Mouse (Mus musculus) spleen, adult 2 months (tissue): ENCODE measurements around the gene Prkcb.

Experiments
- CTCF ChIP-seq: fragments of 200-500 bp; IDR thresholded peaks from 2 replicates; pipeline ENCODE4 v1.5.1; 2011; ENCODE audit warnings: mild to moderate bottlenecking, inconsistent platforms; ENCODE audit not compliant: insufficient read depth, insufficient read length, insufficient replicate concordance; ENCODE audit errors: extremely low read depth
- POLR2A ChIP-seq: fragments of 200-500 bp; IDR thresholded peaks from 2 replicates; pipeline ENCODE4 v1.6.1; 2011; ENCODE audit warnings: low read depth, low read length, inconsistent platforms

GRCm38 (mm10) chr7:122296805-122297204 lies 8.3 kb downstream of the Prkcb start:
- no peak for TF ChIP-seq CTCF
- no peak for TF ChIP-seq POLR2A
